Mouse (Mus musculus) G1E-ER4 (cell line): ENCODE data around the gene Rnf17. TPM values are rescaled to one million over a fixed set of nuclear protein-coding genes. Genes with fewer than 3 reads are reported as not detected.

Experiments used
- GATA1 ChIP-seq: IDR thresholded peaks from one replicate; pipeline ENCODE4 v1.8.0; 2012; ENCODE audit warnings: low read length, inconsistent platforms
- polyA plus RNA-seq: library from polyadenylated mRNA; stranded (reverse); fragments of >175 nt; gene quantifications from 2 replicates; pipeline ENCODE4 v1.2.3, GENCODE M21; 2012

The Rnf17 gene
- polyA plus RNA-seq, result not detected in 2 replicates

DNA sequence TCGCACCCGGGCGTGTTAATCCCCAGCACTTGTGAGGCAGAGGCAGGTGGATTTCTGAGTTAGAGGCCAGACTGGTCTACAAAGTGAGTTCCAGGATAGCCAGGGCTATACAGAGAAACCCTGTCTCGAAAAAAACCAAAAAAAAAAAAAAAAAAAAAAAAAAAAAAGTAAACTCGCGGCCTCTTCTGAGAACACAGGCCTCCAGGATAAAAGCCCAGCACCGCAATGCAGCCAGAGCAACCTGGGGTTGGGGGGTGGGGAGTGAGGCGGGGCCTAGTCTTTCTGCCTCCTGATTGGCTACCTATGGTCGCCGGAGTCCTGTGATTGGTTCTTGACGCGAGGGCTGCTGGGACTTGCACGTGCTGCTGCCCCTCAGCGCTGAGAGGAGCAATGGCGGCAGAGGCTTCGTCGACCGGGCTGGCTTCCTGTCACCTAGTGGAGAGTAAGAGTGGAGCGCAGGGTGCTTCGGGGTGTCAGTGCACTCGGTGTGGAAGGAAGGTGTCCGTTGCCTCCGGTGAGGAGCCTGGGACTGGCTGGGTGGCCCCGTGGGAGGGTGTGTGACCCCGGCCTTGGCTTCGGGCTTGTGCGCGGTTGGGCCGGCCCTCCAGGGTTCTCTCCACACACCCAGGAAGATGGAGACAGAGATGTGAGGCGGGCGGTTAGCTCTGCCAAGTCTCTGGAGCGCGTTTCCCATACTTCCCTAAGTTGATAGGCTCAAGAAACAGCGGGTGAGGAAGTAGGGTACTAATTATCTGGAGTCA is at the start of gene Rnf17:
TSS of gene Rnf17 (plus strand) at position 271 of the 761 bp plus-strand sequence.
- TF ChIP-seq GATA1, result no peak

DNA sequence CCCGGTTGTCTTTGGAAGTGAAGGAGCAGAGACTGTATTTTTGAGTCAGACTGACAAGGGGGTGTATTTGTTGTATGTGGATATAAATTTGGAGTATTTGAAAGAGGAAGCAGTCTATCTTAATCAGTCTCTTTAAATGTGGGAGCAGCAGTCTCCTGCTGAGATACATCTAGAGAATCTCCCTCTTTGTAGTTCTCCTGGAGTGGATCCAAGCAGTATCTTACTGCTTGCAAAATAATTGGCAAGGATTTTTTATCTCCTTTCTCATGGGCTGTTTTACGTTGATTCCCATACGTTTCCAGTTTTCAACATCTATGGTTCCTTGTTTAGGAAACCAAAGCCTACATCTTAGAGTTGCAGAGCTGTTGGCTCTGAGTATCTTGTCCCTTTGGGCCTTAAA is 47.6 kb upstream of the Rnf17 start:
- TF ChIP-seq GATA1, result no peak

DNA sequence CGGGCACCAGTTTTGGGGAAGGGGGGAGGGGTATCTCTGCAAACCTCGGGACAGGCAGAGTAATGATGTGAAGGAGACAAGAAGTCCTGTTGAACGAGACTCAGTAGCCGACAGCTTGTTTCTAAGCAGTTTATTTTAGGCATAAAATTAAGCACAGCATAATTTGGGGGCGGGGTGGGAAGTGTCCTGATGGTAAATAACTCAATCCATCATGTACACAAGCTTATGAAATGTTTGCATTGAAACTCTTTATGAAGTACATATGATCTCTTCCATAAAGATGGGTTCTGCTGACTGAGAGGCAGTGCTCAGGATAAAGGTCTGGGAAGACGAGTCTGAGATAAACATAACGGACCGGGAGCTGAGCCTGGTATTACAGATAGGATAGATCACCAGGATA is 47.0 kb upstream of the Rnf17 start:
- TF ChIP-seq GATA1, result no peak

DNA sequence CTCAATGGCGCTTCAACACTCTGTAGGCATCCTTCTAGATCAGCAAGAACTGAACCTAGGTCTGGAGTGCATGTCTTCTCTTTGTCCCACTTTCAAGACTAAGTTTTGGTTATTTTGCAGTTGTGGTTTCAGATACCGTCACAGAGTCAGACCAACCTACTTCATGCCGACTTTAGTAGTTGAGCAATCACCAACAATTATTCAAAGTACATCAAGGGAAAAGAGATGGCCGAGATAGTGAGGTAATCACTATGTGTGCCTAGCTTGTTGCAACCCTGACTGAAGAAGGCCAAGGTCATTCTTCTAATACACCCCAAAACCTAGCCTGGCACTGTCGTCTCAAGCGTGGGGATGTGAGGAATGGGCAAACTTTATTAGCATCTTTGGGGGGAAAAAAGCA is 46.2 kb upstream of the Rnf17 start:
- no peak for TF ChIP-seq GATA1

DNA sequence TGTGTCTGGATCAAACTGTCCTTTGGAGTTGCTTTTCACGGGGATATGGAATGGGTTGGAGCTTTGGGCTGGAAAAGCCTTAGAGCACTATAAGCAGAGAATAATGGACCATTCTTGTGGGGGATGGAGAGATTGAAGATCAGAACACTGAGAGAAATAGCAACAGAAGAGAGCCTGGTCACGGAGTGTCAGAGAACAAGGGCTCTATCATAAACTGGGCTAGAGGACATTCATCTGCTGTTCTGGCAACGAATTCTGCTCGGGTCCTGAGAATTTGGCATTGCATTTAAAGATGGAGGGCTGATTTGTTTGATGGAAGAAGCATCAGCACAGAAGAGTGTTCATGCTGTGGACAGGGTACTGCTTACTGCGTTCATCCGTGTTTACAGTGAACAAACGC is 44.0 kb upstream of the Rnf17 start:
- no peak for TF ChIP-seq GATA1

DNA sequence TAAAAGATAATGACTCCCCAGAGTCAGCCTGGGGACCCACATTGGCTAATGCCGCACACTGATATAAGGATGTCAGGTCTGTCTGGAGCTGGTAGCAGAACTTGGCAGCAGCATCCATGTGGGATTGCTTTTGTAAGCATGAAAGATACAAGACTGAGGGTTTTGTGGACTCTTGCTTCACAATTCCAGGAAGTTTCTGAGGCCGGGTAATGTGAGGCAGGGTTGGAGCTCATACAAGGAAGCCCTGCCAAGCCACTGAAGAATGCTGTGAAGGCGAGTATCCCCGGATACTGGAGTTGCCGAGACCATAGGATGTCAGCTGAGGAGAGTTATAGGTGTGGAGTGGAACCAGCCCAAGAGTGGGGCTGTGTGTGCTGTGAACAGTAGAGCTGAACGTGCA is 43.2 kb upstream of the Rnf17 start:
- no peak for TF ChIP-seq GATA1

DNA sequence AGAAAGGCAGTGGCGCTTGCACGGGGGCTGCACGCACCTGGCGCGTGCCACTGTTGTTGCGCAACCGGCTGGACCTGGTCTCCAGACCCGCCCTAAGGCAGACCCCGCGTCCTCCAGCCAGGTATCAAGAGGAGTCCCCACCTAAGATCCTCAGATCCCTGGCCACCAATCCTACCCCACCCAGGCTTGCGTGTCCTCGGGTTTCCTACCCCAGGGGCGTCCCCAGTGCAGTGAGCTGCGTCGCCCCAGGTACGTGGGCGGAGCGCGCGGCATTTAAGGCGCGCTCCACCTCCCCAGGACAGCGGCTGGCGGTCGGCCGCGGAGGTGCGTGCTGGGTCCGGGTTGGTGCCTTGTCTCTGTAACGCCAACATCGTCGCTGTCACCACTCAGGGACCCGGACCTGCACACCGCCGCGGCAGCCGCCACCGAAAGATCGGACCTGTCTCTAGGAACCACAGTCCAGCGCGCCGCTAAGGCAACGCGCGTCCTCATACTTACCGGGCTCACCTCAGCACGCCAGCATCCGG is 37.6 kb upstream of the Rnf17 start, which contains the start of gene Atp12a:
TSS of gene Atp12a (plus strand) at position 358 of the 527 bp plus-strand sequence.
- TF ChIP-seq GATA1, result no peak

DNA sequence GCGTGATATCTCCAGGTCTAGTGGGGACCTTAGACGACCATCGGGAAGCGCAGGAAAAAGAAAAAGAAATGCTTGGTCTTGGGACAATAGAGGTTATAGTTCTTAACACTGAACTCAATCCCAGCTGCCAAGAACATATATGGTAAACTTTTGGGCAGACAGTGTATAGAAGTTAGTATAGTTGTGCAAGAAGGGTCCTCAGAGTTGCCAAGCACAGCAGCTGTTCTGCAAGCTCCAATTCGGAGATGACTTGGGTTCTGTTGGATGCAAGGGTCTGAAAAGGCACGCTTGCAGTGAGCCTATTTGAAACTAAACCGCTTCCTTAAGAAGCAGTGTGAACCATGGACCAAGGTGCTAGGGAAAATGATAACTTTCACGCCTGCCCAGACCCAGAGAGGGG is 37.1 kb upstream of the Rnf17 start:
- TF ChIP-seq GATA1, result no peak

DNA sequence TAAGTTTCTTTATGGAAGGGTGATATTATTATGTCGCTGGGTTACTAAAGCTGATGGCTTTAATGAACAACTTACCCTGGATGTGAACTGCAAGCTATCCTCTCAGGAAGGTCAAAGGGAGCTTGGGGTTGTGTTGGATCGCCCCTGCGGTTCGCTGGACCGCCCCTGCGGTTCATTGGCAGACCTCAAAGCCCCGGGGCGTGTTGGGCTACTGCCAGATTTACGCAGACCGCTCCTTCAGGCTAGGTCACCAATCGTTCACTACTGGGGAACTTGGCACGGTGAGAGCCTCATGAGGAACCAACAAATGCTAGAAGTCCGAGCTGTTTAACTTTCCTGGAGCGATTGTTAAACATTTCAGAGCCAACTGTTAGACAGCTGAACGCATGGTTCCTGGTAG is 35.7 kb upstream of the Rnf17 start:
- no peak for TF ChIP-seq GATA1

DNA sequence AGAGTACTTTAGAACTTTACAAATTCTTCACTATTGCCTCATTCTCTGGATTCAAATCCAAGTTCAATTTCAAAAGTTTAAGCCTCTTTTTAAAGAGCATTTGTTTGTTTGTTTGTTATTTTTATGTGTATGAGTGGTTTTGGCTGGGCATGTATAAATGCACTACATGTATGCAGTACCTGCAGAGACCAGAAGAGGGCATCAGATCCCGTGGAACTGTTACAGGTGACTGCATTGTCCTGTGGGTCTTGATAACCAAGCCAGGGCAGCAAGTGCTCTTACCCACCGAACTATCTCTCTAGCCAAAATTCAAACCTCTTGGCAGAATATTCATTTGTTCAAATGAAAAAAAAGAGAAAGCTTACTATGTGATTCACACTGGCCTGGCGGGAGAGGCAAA is 33.5 kb upstream of the Rnf17 start:
- TF ChIP-seq GATA1, result no peak

DNA sequence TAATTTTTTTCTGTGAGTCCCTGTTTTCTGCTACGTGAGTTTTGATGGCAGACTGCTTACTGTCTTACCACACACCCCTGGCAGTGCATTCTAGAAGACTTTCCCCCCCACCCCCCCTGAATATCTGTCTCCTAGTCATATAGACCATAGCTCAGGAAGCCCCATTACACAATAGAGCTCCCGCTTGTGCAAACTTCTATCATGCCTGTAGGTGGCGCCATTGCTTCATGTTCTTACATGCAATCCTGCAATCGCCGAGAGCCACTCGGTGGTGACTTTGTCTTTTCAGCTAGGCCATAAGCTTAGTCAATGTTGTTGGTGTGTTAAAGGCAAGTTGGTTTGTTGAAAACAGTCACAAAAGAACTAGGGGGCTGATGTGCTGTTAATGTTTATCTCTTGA is 26.6 kb upstream of the Rnf17 start:
- TF ChIP-seq GATA1, result no peak

DNA sequence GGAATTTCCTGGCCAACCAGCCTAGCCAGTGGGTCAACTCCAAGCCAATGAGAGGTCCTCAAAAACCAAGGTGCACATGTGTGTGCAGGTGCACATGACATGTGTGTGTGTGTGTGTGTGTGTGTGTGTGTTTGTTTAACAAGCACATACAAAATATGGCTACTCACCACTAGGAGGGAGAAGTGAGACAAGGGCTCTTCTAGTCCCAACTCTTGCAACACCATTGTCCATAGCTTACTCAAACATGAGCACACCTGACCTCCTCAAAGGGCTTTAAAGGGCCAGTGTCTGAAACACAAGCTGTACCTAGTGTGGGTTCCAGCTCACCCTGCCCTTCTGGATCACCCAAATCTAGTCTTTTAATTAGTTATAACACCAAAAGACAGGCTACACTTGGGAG is 24.6 kb upstream of the Rnf17 start:
- TF ChIP-seq GATA1, result no peak

DNA sequence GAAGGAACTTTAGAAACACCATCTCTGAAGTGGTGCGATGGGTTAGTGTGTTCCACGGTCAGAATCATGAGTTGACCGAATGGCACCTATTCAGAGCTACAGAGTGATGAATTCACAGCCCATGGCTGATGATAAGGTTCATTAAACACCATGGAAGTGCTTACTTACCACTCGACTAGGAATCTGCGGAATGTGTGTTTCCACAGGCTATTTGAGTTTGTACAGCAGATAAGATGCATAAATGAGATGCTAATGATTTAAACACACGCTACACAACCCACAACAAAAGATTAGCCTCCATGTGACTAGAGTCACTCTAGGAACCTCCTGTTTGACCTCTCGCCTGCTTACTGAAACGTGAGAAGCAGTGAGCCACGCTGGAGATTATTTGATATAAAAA is 23.0 kb upstream of the Rnf17 start:
- TF ChIP-seq GATA1, result no peak

DNA sequence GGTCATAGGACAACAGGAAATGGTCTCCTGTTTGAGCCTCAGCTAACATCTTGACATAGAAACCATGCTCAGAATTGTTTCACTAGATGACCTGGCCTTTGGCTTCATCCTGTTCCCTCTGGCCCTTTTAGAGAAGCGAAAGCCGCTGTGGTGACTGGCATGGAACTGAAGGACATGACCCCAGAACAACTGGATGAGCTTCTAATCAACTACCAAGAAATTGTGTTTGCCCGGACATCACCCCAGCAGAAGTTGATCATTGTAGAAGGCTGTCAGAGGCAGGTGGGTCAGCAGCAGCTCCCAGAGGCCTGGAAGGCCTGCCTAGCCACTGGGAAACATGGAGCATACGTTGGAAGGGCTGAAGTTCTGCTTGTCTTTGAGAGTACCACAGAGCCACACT is 20.0 kb upstream of the Rnf17 start:
- TF ChIP-seq GATA1, result no peak

DNA sequence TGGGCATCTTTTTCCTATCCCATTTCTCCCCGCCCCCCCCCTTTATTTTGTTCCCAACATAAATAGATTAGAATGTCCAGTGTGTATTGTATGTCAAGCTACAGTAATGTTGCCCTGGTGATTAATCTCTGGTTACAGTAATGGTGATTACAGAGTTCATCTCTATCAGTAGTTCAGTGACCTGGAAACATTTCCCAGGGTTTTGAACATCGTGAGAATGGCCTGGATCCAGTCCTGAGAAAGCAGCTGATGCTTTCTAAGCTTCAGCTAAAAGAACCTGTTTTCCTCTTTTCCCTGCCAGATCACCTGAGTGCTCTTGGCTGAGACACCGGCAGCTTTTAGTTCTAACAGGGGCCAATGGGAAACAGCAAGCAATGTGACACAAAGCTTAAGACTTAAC is 12.1 kb upstream of the Rnf17 start:
- TF ChIP-seq GATA1, result no peak

DNA sequence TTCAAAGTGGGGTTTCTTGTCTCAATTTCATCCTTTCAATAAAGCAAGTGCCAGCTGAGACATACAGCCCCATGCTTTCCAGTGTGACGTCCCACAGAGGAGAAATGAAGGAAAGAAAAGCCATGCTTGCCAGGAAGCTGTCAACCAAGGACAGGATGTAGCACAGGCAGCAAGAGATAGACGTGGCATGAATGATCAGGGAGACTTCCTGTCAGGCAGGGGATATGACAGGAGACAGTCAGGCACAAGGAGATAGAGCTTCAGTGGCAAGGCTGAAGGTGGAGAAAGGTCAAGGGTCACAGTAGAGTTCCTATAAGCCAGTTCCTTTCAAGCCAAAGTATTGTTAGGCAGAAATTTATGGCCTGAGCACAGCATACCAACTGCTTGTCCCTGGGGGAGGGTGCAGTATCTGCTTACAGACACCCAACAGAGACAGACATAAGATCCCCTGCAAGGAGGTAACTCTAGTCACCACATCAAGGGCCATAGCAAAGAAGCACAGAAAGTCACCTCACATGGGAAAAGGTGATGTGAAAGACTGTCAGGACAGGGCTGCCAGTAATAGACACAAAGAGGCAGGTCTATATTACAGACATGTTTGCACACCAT is 8.6 kb upstream of the Rnf17 start:
- TF ChIP-seq GATA1, result no peak

DNA sequence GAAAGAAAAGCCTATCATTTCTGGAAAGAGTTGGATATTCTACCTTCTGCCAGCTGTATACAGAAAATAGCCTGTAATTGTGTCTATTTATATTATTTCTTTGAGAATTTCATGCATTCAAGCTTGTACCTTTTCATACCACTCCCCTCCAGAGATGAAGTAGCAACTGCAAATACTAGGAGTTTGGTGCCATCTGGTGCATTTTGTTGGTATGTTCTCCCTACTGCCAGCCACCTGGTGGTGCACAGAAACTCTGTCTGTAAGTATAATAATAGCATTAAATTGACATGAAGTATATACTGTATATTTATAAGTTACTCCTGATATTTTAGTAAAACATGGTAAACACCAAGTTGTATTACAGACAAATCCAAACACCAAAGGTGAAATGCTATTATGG is 4.4 kb upstream of the Rnf17 start:
- TF ChIP-seq GATA1, result no peak
